Mouse (Mus musculus) liver, embryonic 11.5 days (tissue): ENCODE measurements around the gene Phyhipl. TPM values are rescaled to one million over a fixed set of nuclear protein-coding genes. Genes with fewer than 3 reads are reported as not detected.

Source experiments
- ATAC-seq: fragments of 200-750 bp; cut with Nextera tagmentation; replicated peaks from 2 replicates; pipeline ENCODE4 v1.8.0; 2017; ENCODE audit warnings: moderate number of reproducible peaks, mild to moderate bottlenecking, moderate TSS enrichment, moderate library complexity; ENCODE audit not compliant: low FRiP score
- DNase-seq: peaks from one replicate; pipeline ENCODE4 v3.0.0-alpha.2; 2017; ENCODE audit warnings: low spot score
- H3K27ac ChIP-seq: fragments of 300-500 bp; sonication (generic); 2 replicates; pipeline ENCODE4 v1.5.1; 2014; ENCODE audit warnings: mild to moderate bottlenecking, low read depth, low read length, control low read depth
- H3K27me3 ChIP-seq: fragments of 300-500 bp; sonication (generic); replicated peaks from 2 replicates; pipeline ENCODE4 v1.6.1; 2014; ENCODE audit warnings: low read length, mixed read lengths; ENCODE audit not compliant: control insufficient read depth, insufficient read depth
- H3K36me3 ChIP-seq: fragments of 300-500 bp; sonication (generic); 2 replicates; pipeline ENCODE4 v1.6.1; 2014; ENCODE audit warnings: mild to moderate bottlenecking, low read length, moderate library complexity, mixed read lengths; ENCODE audit not compliant: control insufficient read depth, insufficient read depth
- H3K4me1 ChIP-seq: fragments of 300-500 bp; sonication (generic); replicated peaks from 2 replicates; pipeline ENCODE4 v1.6.1; 2014; ENCODE audit warnings: low read length, mixed read lengths; ENCODE audit not compliant: control insufficient read depth, insufficient read depth
- H3K4me2 ChIP-seq: fragments of 300-500 bp; sonication (generic); 2 replicates; pipeline ENCODE4 v1.6.1; 2014; ENCODE audit warnings: mild to moderate bottlenecking, control low read depth, moderate library complexity
- H3K4me3 ChIP-seq: fragments of 300-500 bp; sonication (generic); 2 replicates; pipeline ENCODE4 v1.5.1; 2014; ENCODE audit warnings: low read depth, low read length, control low read depth
- H3K9ac ChIP-seq: fragments of 300-500 bp; sonication (generic); 2 replicates; pipeline ENCODE4 v1.6.1; 2014; ENCODE audit warnings: low read depth, low read length, control low read depth
- H3K9me3 ChIP-seq: fragments of 300-500 bp; sonication (generic); 2 replicates; pipeline ENCODE4 v1.6.1; 2016; ENCODE audit warnings: low read length, inconsistent platforms, mixed read lengths; ENCODE audit not compliant: control insufficient read depth
- WGBS: fragments of 180-500 bp; shearing (Covaris S2); extraction: QIAGEN DNeasy Blood & Tissue Kit; methylation state at CpG from one replicate; pipeline ENCODE4 v1.1.7; 2014; 5-methylcytosine and 5-hydroxymethylcytosine counted together
- polyA plus RNA-seq: library from polyadenylated mRNA; unstranded; fragments of >200 nt; fragmentation: Nextera tagmentation; extraction: Ambion mirVana; gene quantifications from 2 replicates; pipeline ENCODE4 v1.2.1, GENCODE M21; 2014

Gene Phyhipl
- polyA plus RNA-seq, 1 experiment from 2014 or later: 1.3 TPM

DNA sequence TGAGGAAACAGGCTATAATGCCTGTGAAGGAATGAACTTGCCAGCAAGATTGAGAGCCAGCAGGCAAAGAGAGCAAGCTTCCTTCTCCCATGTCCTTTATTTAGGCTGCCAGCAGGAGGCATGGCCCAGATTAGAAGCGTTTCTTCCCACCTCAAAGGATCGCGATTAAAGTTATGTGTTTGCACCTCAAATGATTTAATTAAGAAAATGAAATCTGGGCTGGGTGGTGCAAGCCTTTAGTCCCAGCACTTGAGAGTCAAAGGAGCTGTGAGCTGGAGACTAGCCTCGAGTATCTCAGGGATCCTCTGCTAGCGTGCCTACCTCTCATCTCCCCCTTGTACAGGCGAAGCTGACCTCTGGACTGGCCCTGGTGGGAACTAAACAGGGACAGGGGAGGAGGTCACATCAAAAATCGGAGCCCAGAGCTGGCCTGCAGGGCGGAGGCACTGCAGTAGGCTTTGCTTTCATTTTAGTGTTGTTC, 122.4 kb downstream of the Phyhipl start:
- WGBS: 68% methylated on average over 8 of the region's 8 CpGs
- no peak overlapping the region for H3K4me2 ChIP-seq
- H3K27ac ChIP-seq: no peak overlapping the region
- H3K36me3 ChIP-seq: no peaks in the 10 kb centered on the region
- no peak overlapping the region for H3K9ac ChIP-seq
- no peaks in the 10 kb centered on the region for H3K9me3 ChIP-seq
- ATAC-seq (no peak), DNase-seq (no peak)
- H3K4me1 ChIP-seq: no peaks in the 10 kb centered on the region
- H3K27me3 ChIP-seq: no peaks in the 10 kb centered on the region
- no peak overlapping the region for H3K4me3 ChIP-seq

DNA sequence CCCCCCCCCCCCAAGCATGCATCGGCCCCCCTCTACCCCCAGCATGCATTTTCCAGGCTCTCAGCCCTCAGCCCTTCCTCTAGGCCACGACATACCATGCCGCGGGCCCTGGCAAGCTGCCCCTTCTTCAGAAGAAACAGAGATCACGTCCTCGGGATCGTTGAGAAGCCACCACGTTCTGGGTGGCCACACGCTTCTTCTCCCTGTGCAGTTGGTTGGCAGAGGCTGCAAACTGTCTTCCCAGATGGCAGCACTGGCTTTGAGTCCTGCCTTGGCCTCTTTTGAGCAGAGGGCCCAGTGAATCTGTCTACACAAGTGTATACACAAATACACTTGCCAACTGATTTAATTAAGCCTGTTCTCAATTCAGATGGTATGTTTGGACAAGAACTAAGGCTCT, 123.5 kb downstream of the Phyhipl start:
- H3K36me3 ChIP-seq: no peaks in the 10 kb centered on the region
- no peaks in the 10 kb centered on the region for H3K4me1 ChIP-seq
- H3K9me3 ChIP-seq: no peaks in the 10 kb centered on the region
- ATAC-seq (no peak), DNase-seq (no peak)
- 84% methylated on average over 9 of the region's 9 CpGs for WGBS
- H3K27ac ChIP-seq: no peak overlapping the region
- H3K4me3 ChIP-seq: no peak overlapping the region
- no peaks in the 10 kb centered on the region for H3K27me3 ChIP-seq
- H3K9ac ChIP-seq: no peak overlapping the region
- no peak overlapping the region for H3K4me2 ChIP-seq

DNA sequence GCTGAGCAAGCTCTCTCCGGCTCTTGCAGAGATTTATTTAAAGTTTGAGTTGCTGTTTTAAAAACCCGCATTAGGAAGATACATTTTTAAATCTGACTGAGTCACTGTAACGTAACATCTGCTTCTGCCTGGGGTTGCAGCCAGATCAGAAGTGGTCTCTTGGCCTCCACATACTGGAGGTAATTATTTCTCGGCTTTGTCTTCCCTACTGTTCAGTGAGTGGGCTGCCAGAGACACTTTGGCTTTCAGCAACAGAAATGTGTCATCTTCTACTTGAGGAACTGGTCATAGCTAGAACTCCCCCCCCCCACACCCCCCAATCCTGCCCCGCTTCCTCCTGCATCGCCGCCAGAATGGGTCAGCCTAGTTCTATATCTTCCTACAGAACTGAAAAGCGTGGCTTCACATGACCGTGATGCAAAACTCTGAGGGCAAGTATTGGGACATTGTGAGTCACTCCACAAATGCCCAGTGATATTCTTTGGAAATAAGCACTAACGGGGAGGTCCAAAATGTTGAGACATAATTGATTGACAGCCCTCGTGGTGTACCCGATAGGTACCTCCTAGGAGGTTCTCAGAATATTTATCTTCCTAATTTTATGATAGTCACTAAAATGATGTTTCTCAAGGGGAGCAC, 125.5 kb downstream of the Phyhipl start:
- Histone ChIP-seq H3K27me3 (no peaks in the 10 kb centered on the region), H3K27ac (no peak overlapping the region), H3K4me2 (no peak overlapping the region), H3K4me3 (no peak overlapping the region), H3K9me3 (no peaks in the 10 kb centered on the region), H3K4me1 (no peaks in the 10 kb centered on the region), H3K36me3 (no peaks in the 10 kb centered on the region), H3K9ac (no peak overlapping the region)
- WGBS: 85% methylated on average over 12 of the region's 12 CpGs
- DNase-seq: no peak
- no peak for ATAC-seq

DNA sequence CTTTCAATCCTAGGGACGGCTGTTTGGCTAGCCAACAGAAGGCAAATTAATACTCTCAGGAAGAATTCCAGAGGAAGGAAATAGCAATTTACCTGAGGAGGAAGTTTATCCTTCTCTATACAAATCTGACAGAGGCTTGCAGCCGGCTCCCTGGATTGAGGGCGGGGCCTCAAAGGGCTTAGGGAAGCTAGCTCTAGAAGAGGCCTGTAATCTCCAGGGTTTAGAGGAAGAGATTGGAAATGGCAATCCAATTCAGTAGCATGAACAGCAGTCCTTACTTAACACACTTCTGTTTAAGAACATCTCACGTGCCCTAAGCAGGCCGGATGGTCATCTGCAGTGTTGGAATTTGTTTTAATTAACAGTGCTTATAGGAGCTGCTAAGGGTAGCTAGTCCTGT, 134.4 kb downstream of the Phyhipl start:
- Histone ChIP-seq H3K9ac (no peak overlapping the region), H3K4me3 (no peak overlapping the region), H3K27me3 (peaks cover 16% of the 10 kb centered on the region), H3K36me3 (no peaks in the 10 kb centered on the region), H3K4me2 (peak overlapping the region; percentile 71), H3K9me3 (no peaks in the 10 kb centered on the region), H3K27ac (no peak overlapping the region), H3K4me1 (no peaks in the 10 kb centered on the region)
- 27% methylated on average over 5 of the region's 5 CpGs for WGBS
- ATAC-seq (no peak), DNase-seq (no peak)

DNA sequence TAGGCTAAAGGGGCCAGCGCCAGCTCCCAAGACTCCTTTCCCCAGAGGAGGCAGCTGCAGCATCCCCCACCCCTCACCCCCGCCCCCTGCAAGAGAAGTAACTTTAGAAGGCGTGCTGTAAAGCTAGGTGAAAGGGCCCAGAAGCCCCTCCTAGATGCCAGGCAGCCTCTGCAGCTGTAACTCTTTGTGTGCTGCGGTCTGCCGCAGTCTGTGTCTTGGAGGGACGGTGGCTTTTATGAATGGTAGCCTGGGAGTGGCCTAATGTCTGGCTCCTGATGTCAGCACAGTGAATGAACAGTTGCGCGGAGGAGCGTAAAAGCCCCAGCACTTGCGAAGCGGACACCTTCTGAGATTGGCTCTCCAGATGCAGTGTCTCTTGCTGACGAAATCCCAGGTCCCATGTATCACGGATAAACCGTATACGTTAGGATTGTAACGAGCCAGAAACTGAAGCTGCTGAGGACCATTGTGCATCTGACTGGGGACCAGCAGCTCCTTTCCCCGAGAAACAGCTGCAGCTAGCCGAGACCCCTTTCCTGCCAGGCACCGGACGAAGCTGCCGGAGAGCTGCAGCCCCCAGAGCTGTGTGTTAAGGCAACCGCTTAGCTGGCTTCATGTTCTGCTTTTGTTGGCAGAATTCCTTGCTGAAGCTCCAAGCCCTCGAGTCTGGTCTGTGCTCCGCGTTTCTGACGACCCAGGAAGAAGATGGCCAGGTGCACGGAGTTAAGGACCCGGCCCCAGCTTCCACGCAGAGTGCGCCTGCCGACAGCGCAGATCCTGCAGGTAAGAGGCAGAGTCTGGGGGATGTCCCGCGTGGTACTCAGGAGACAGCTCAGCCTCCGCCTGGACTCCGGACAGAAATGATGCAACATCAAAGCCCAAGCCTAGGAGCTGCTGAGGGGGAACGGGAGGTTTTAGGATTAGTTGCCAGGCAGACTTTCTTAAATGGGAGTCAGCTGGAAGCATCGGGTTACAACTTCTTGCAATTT, 135.3 kb downstream of the Phyhipl start:
- Histone ChIP-seq H3K4me2 (peak overlapping the region; percentile 71), H3K9ac (no peak overlapping the region), H3K9me3 (no peaks in the 10 kb centered on the region), H3K36me3 (no peaks in the 10 kb centered on the region), H3K27me3 (peaks cover 16% of the 10 kb centered on the region), H3K4me3 (peak overlapping the region; percentile 42), H3K4me1 (no peaks in the 10 kb centered on the region), H3K27ac (no peak overlapping the region)
- DNase-seq: peak; percentile 39
- 2% methylated on average over 38 of the region's 38 CpGs for whole genome bisulfite sequencing
- no peak; the same call in 1 of the 2 replicates for ATAC-seq

DNA sequence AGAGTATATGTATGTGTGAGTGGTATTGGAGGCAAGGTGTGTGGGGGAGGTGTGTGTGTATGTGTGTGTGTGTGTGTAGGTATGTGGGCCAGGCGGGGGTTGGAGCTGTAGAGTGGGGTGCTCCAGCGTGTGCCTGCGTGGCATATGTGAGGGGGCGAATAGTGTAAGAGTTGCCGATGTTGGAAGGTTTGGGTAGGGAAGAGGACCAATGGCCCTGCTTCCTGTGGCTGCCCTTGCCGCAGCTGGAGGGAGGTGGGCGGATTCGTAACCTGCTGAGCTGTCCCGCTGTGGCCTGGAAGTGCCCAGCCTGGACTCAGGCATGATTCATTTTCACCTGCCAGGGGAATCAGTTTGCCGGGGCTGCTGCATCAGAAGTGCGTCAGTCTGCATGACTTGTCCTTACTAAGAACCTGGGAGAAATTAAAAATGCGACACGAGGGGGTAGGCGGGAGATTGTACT, 136.1 kb downstream of the Phyhipl start:
- Histone ChIP-seq H3K4me3 (peak overlapping the region; percentile 42), H3K36me3 (no peaks in the 10 kb centered on the region), H3K4me2 (peak overlapping the region; percentile 71), H3K9me3 (no peaks in the 10 kb centered on the region), H3K4me1 (no peaks in the 10 kb centered on the region), H3K27me3 (peaks cover 16% of the 10 kb centered on the region), H3K9ac (no peak overlapping the region), H3K27ac (no peak overlapping the region)
- WGBS: 8% methylated on average over 14 of the region's 14 CpGs
- ATAC-seq: no peak
- DNase-seq: no peak

DNA sequence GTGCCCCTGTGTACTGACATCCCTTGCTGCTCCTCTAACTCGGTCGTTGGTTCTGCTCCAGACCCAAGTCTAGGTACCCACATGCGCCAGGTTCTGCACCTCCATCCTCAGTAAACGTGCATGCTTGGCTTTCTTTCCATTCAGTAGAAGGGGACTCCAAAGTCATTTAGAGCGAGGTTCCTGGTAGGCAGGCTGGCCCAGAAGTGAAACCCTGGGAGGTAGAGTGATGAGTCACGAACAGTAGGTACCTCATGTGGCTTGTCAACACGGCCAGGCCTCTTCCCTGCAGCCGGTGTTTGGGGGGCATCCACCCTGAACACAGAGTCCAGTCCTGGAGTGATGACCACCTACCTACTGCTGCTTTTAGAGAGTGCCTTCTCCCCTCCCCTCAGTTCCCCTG, 139.1 kb downstream of the Phyhipl start:
- ATAC-seq: no peak
- WGBS: 75% methylated on average over 8 of the region's 8 CpGs
- H3K36me3 ChIP-seq: no peaks in the 10 kb centered on the region

DNA sequence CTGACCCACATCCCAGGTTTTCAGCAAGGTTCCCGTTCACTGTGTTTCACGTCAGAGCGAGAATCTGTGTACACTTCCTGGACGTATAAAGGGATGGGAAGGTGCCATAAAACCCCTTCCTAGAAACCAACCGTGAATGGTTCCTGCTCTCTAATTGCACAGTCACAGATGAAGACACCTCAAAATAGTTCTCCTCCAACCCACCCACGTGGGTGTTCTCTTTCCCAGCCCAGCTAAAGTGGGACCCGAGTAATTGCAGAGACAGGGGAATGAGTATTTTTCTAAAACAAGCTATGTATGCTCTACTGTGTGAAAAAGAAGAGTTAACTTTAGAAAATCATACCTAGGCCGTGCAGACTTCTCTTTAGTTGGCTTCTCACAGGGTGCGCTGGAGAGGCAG, 140.9 kb downstream of the Phyhipl start:
- H3K4me1 ChIP-seq: no peaks in the 10 kb centered on the region
- peaks cover 5% of the 10 kb centered on the region for H3K27me3 ChIP-seq
- H3K9ac ChIP-seq: no peak overlapping the region
- WGBS: 81% methylated on average over 9 of the region's 9 CpGs
- H3K4me3 ChIP-seq: no peak overlapping the region
- DNase-seq (no peak), ATAC-seq (no peak)
- H3K27ac ChIP-seq: no peak overlapping the region
- no peak overlapping the region for H3K4me2 ChIP-seq
- no peaks in the 10 kb centered on the region for H3K9me3 ChIP-seq
- no peaks in the 10 kb centered on the region for H3K36me3 ChIP-seq

More for the DNA sequence above, 139.1 kb downstream of the Phyhipl start:
- Histone ChIP-seq H3K27me3 (peaks cover 16% of the 10 kb centered on the region), H3K9me3 (no peaks in the 10 kb centered on the region), H3K4me1 (no peaks in the 10 kb centered on the region), H3K4me3 (no peak overlapping the region), H3K9ac (no peak overlapping the region), H3K4me2 (no peak overlapping the region), H3K27ac (no peak overlapping the region)
- no peak for DNase-seq
